Mouse (Mus musculus): ENCODE measurements around the gene Adamts18. TPM values are rescaled to one million over a fixed set of nuclear protein-coding genes. Genes with fewer than 3 reads are reported as not detected.

The Adamts18 gene
- polyA plus RNA-seq, 1 experiment from 2014 or later, result 0.02 TPM

DNA sequence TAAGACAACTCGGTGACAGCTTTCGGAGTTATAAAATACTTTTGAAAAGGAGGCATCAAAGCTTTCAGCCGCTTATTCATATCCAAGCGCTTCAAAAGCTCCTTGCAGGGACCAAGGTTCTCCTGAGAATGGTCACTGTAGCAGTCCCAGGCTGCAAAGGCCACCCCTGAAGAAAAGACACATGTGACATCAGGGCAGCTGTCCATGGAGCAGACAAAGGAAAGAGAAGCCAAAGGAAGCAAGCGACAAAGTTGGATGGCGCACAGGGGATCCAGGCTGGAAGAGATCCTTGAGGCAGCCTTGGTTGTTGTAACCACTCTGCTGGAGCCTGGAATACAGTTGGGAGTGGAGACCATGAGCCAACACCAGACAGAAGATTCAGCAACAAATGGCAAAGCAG lies 10.3 kb downstream of the Adamts18 start:
- Histone ChIP-seq H3K27ac (replicated peaks) (no peak overlapping the region), H3K27me3 (no peaks in the 10 kb centered on the region), H3K4me2 (no peak overlapping the region), H3K9me3 (replicated peaks) (no peaks in the 10 kb centered on the region), H3K4me1 (replicated peaks) (no peaks in the 10 kb centered on the region), H3K36me3 (replicated peaks) (no peaks in the 10 kb centered on the region), H3K9ac (no peak overlapping the region), H3K4me3 (replicated peaks) (no peak overlapping the region)
- WGBS (ENCODE audit: insufficient replicate concordance), result 74% methylated on average over 6 of the region's 6 CpGs
- no peak for ATAC-seq (ENCODE audit: insufficient read depth)

DNA sequence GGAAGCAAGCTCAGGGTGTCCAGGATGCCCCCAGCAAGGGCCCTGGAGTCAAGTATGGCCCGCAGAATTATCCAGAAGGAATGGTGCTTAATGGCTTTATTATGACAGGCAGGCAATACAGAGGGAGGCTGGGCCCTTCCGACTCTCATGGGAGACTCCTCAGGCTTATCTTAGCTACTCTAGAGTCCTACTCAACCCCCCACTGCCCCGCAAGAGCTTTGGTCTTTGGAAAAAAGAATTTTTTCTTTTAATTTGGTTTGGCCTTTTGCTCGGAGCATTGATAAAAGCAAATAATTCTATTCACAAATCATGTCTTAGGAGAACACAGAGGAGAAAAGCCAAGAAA lies 11.0 kb downstream of the Adamts18 start:
- no peaks in the 10 kb centered on the region for H3K27me3 ChIP-seq
- no peak overlapping the region for H3K9ac ChIP-seq
- 48% methylated on average over 4 of the region's 4 CpGs for WGBS (ENCODE audit: insufficient replicate concordance)
- no peak overlapping the region for H3K4me3 ChIP-seq (replicated peaks)
- H3K27ac ChIP-seq (replicated peaks), result no peak overlapping the region
- no peak for ATAC-seq (ENCODE audit: insufficient read depth)
- H3K36me3 ChIP-seq (replicated peaks), result no peaks in the 10 kb centered on the region
- no peak overlapping the region for H3K4me2 ChIP-seq
- no peaks in the 10 kb centered on the region for H3K9me3 ChIP-seq (replicated peaks)
- no peaks in the 10 kb centered on the region for H3K4me1 ChIP-seq (replicated peaks)

DNA sequence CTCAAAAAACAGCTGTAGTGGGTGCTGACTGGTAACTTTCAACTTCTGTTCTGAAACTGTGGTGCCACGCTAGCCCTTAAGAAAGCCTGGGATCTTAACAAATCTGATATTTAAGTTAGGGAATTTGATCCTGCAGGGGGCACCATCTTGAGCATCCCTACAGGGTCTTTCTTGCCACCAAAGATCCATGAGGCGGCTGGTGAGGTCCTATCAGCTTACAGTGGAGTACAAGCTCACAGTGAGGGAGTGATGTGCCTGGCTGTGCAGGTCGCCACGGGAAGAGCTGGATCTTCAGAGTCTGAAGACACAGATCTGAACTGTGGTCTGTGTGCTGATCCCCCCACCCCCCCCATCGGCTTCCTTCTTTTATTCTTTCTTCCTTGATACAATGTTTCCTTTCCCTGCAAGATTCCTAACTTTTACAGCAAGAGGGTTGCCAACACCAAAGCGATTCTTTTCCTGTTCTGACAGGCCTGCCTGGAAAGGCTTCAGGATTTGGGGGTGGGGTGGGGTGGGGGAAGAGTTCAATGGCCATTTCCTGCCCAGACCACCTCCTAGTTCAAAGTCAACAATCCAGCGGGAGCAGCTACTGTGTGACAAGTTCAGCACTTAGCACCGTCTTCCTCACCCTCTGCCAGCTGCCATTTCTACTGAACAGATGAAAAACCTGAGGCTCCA lies 11.5 kb downstream of the Adamts18 start:
- Histone ChIP-seq H3K4me3 (replicated peaks) (no peak overlapping the region), H3K4me1 (replicated peaks) (no peaks in the 10 kb centered on the region), H3K9ac (no peak overlapping the region), H3K27ac (replicated peaks) (no peak overlapping the region), H3K9me3 (replicated peaks) (no peaks in the 10 kb centered on the region), H3K4me2 (no peak overlapping the region), H3K27me3 (no peaks in the 10 kb centered on the region), H3K36me3 (replicated peaks) (no peaks in the 10 kb centered on the region)
- WGBS (ENCODE audit: insufficient replicate concordance), result 31% methylated on average over 8 of the region's 8 CpGs
- ATAC-seq (ENCODE audit: insufficient read depth), result no peak

DNA sequence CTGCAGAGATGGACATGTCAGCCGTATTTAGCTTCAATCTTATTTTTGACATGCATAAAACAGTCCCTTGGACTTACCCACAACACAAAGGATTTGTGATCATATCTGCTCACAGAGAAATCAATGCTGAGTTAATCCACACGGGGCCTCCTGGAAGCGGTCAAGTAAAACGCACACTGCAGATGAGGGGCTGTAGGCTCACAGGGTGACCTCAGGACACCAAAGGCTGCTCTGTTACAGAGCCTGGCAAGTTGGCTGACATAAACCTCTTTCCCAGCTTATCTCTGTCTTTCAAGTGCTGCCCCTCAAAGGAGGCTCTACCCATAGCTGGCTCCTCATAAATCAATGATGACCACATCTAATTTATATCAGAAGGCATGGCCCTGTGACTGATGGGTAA lies 14.9 kb downstream of the Adamts18 start:
- Histone ChIP-seq H3K4me1 (replicated peaks) (no peaks in the 10 kb centered on the region), H3K36me3 (replicated peaks) (no peaks in the 10 kb centered on the region), H3K9ac (no peak overlapping the region), H3K4me3 (replicated peaks) (no peak overlapping the region), H3K9me3 (replicated peaks) (no peaks in the 10 kb centered on the region), H3K27ac (replicated peaks) (no peak overlapping the region), H3K27me3 (no peaks in the 10 kb centered on the region), H3K4me2 (no peak overlapping the region)
- 54% methylated on average over 4 of the region's 4 CpGs for WGBS (ENCODE audit: insufficient replicate concordance)
- no peak for ATAC-seq (ENCODE audit: insufficient read depth)

DNA sequence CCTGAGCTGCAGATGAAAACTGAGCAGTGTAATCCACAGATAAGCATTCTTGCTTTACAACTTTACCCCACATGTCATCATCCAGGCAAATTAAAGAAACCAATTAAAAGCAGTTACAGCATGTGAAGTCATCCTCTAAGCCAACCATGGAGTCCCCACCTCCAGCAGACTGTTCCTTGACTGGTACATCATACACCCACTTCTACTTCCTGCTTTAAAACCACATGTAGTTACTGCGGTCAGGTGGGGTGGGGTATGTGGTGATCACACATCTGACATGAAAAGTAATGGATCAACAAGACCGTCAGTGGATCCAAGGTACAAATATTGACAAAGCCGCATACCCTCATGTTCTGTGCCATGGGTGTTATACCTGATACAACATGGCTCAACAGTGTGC lies 21.3 kb downstream of the Adamts18 start:
- Histone ChIP-seq H3K27me3 (no peaks in the 10 kb centered on the region), H3K4me3 (replicated peaks) (no peak overlapping the region)
- WGBS (ENCODE audit: insufficient replicate concordance), result 55% methylated on average over 3 of the region's 3 CpGs

DNA sequence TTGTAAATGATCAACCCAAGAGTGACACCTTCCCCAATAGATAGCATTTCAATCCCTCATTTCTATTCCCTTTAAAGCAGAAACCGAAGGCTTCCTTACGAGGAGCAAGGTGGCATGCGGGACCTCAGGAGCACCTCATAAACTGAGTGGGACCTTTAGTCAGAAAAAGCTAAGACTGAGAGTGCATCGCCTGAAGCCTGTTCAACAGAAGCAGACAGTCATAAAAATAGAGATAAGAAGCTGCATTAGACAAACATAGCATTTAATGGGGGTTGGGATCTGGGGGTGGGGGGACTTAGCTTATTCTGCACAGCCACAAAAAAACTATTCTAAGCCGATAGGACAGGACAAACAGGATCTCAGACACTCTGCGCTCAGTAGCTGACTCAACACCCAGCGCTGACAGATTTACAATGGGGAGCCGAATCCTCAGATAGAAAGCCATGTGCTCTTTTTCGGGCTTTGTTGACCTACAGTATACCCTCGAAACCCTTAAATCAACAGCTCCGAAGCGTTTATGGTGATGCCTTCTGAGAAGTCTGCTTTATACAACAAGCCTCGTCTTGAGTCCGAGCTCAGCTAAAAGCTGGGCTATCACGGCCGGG lies 27.5 kb downstream of the Adamts18 start:
- Histone ChIP-seq H3K4me1 (replicated peaks) (no peaks in the 10 kb centered on the region), H3K9me3 (replicated peaks) (no peaks in the 10 kb centered on the region), H3K27ac (replicated peaks) (no peak overlapping the region), H3K4me2 (no peak overlapping the region), H3K9ac (no peak overlapping the region), H3K27me3 (no peaks in the 10 kb centered on the region), H3K4me3 (replicated peaks) (no peak overlapping the region), H3K36me3 (replicated peaks) (no peaks in the 10 kb centered on the region)
- 51% methylated on average over 16 of the region's 16 CpGs for WGBS (ENCODE audit: insufficient replicate concordance)
- no peak for ATAC-seq (ENCODE audit: insufficient read depth)

More for the DNA sequence above, 21.3 kb downstream of the Adamts18 start:
- Histone ChIP-seq H3K4me1 (replicated peaks) (no peaks in the 10 kb centered on the region), H3K9me3 (replicated peaks) (no peaks in the 10 kb centered on the region), H3K4me2 (no peak overlapping the region), H3K36me3 (replicated peaks) (no peaks in the 10 kb centered on the region), H3K9ac (no peak overlapping the region), H3K27ac (replicated peaks) (no peak overlapping the region)
- no peak for ATAC-seq (ENCODE audit: insufficient read depth)

DNA sequence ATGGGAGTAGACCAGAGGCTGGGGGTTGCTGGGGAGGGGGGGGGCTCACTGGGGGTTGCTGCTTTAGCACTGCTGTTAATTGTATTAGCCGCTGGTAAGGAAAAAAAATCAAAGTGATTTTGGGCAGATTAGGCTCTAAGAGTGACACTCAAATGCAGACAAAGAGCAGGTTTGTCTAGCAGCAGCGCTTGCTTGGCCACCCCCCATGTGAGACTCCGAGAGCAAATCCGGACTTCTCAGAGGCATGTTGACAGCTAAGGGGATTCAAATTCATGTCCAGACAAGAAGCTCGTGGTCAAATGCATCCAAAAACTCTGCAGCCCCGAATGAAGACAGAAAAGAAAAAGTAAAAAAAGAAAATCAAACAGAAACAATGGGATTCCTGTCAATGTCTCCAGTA lies 34.6 kb downstream of the Adamts18 start:
- no peak for ATAC-seq (ENCODE audit: insufficient read depth)
- Histone ChIP-seq H3K27ac (replicated peaks) (no peak overlapping the region), H3K9me3 (replicated peaks) (0 out of 2 replicates have a peak, but pooled peaks cover 5% of the 10 kb centered on the region), H3K4me2 (no peak overlapping the region), H3K27me3 (no peaks in the 10 kb centered on the region), H3K4me1 (replicated peaks) (no peaks in the 10 kb centered on the region), H3K36me3 (replicated peaks) (no peaks in the 10 kb centered on the region), H3K4me3 (replicated peaks) (no peak overlapping the region), H3K9ac (no peak overlapping the region)
- 53% methylated on average over 6 of the region's 6 CpGs for WGBS (ENCODE audit: insufficient replicate concordance)

DNA sequence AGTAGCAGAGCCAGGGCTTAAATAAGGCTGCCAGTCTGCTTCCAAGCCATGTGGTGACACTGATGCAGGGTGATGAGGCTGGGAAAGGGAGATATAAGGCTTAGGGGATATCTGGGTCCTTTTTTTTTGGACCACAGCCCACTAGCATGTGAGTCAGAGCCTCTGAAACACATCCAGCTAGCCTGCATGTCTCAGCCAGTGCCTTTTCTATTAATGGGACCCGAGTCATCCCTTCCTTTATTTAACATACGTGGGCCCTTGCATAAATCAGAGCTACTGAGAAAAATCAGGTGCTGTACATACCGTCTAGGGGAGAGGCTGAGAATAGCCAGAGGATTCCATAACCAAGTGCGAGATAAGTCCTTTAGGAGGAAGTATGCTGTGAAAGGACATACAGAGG lies 37.0 kb downstream of the Adamts18 start:
- no peak overlapping the region for H3K9ac ChIP-seq
- 45% methylated on average over 4 of the region's 4 CpGs for WGBS (ENCODE audit: insufficient replicate concordance)
- H3K4me3 ChIP-seq (replicated peaks), result no peak overlapping the region
- no peaks in the 10 kb centered on the region for H3K36me3 ChIP-seq (replicated peaks)
- no peaks in the 10 kb centered on the region for H3K4me1 ChIP-seq (replicated peaks)
- ATAC-seq (ENCODE audit: insufficient read depth), result no peak
- H3K4me2 ChIP-seq, result no peak overlapping the region
- no peak overlapping the region for H3K27ac ChIP-seq (replicated peaks)
- H3K9me3 ChIP-seq (replicated peaks), result 0 out of 2 replicates have a peak, but pooled peaks cover 5% of the 10 kb centered on the region
- H3K27me3 ChIP-seq, result no peaks in the 10 kb centered on the region

DNA sequence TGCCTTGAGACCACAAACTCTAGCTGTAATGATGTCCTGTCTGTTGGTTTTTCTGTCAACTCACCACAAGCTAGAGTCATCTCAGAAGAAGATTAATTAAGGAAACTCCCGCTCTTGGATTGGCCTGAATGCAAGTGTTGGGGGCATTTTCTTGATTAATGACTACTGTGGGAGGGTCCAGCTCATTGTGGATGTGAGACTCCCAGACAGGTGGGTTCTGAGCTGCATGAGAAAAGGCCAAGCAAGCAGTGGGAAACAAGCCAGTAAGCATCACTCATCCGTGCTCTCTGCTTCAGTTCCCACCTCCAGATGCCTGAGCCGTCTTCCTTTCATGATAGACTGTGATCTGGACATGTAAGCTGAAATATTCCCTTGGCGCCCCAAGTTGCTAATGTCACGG lies 38.6 kb downstream of the Adamts18 start:
- 56% methylated on average over 5 of the region's 5 CpGs for WGBS (ENCODE audit: insufficient replicate concordance)
- no peak overlapping the region for H3K4me2 ChIP-seq
- ATAC-seq (ENCODE audit: insufficient read depth), result no peak

DNA sequence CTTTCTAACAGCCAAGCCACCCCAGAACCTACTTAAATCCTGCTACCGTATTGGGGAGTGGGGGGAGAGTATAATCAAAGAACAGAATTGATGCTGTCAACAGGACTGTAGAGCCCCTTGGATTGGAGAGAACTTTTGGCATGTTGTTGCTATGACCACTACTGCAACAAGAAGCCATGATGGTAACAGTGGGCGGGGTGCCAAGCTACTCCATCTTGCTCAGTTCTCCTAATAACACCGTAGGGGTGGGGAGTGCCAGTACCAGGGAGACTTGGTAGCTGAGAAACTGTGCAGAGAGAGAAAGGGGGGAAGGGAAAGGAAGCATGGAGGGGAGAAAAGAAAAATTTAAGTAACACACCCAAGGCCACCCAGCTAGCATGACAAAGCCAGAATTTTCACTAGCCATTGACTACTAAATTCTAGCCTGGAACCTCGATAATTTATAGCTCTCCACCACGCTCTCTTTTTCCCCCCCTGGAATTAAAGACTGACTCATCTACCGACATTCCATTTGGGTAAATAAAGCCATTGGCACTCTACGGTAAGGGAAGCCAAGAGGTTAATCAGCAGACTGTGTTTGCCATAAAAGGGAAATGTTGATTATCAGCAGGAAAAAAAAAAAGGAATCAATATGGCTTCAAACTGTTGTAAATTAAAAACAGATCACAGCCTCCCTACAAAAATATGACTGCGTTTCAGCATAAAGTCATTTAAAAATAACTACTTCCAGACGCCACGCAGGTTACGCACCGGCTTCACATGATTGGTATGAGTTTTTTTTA lies 44.5 kb downstream of the Adamts18 start:
- Histone ChIP-seq H3K4me3 (replicated peaks) (no peak overlapping the region), H3K9ac (no peak overlapping the region), H3K27ac (replicated peaks) (no peak overlapping the region), H3K27me3 (no peaks in the 10 kb centered on the region), H3K4me2 (no peak overlapping the region), H3K4me1 (replicated peaks) (no peaks in the 10 kb centered on the region), H3K36me3 (replicated peaks) (no peaks in the 10 kb centered on the region), H3K9me3 (replicated peaks) (no peaks in the 10 kb centered on the region)
- no peak for ATAC-seq (ENCODE audit: insufficient read depth)
- WGBS (ENCODE audit: insufficient replicate concordance), result 60% methylated on average over 12 of the region's 12 CpGs

More for the DNA sequence above, 38.6 kb downstream of the Adamts18 start:
- Histone ChIP-seq H3K27ac (replicated peaks) (no peak overlapping the region), H3K36me3 (replicated peaks) (no peaks in the 10 kb centered on the region), H3K4me1 (replicated peaks) (no peaks in the 10 kb centered on the region), H3K4me3 (replicated peaks) (no peak overlapping the region), H3K9me3 (replicated peaks) (no peaks in the 10 kb centered on the region), H3K27me3 (no peaks in the 10 kb centered on the region), H3K9ac (no peak overlapping the region)

DNA sequence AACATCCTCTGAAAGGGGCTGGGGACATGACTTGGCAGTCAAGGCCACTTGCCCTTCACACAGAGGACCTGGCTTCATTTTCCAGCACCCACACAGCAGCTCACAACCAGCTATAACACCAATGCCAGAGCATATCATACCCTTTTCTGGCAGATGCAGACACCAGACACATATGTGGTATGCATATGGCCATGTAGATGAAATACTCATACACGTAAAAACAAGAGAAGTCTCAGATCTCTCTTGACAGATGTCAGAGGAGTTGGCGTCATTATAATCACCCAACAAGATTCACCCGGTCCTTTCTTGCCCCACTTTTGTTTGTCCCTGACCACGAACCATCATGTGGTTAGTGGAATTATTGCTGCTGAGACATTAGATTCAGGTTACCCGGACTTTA lies 47.0 kb downstream of the Adamts18 start:
- H3K27me3 ChIP-seq, result no peaks in the 10 kb centered on the region
- no peak for ATAC-seq (ENCODE audit: insufficient read depth)
- no peak overlapping the region for H3K4me2 ChIP-seq
- 32% methylated on average over 5 of the region's 5 CpGs for WGBS (ENCODE audit: insufficient replicate concordance)
- H3K9me3 ChIP-seq (replicated peaks), result no peaks in the 10 kb centered on the region
- H3K36me3 ChIP-seq (replicated peaks), result no peaks in the 10 kb centered on the region
- no peak overlapping the region for H3K4me3 ChIP-seq (replicated peaks)
- H3K4me1 ChIP-seq (replicated peaks), result no peaks in the 10 kb centered on the region
- no peak overlapping the region for H3K9ac ChIP-seq
- no peak overlapping the region for H3K27ac ChIP-seq (replicated peaks)
